Mouse (Mus musculus) gastrocnemius, postnatal 36 days (tissue): ENCODE measurements around the gene Dnah2. TPM values are rescaled to one million over a fixed set of nuclear protein-coding genes. Genes with fewer than 3 reads are reported as not detected.

Experiments
- DNase-seq, 2 experiments: peaks; one replicate each; pipeline ENCODE4 v3.0.0; 2022
- intact Hi-C: fragments of 180-260 bp; cut with DNase I; formaldehyde crosslinking; loops from one replicate; pipeline ENCODE4 v1.15.1; 2025
- total RNA-seq, 2 experiments: library from RNA; stranded (reverse); gene quantifications; 2 replicates each; pipeline ENCODE4 v1.2.3; 2021

The Dnah2 gene
- total RNA-seq, 2 experiments from 2014 or later, result 0.13 to 0.27 TPM

DNA sequence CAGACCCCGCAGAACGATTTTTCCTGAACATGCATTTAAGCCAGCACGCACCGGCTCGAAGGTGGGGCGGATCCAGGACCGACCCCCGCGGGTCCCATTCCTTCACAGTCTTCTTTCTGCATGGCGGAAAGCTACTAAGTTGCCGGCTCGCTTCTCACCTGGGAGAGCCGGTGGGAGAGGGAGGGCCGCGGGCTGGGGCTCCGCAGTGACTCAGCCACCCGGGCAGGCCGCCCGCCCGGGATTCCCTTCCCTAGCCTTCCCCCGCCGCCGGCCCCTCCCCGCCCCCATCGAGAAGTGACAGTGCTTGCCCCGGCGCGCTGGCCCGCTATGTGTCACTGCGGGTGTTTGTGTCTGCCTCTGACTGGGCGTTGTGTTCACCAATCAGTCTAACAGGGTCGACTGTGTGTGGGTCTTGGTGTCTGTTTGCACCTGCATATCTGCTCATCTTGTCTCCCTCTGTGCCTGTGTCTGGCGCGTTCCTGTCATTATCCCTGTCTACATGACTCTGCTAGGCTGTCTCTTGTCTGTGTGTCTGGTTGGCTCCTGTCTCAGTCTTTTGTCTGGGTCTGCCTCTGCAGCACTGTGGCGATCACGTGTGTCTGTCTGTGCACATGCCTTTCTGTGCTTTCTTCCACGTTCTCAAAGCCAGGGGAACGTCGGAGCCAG is 137.2 kb downstream of the Dnah2 start:
- intact Hi-C loops, result loop anchor here (10.0 kb wide), 2 partner anchors 317 to 583 kb away; partner anchors contain the start of genes Gabarap, Per1 and Phf23
- peak; percentile 75 to 77 for DNase-seq

DNA sequence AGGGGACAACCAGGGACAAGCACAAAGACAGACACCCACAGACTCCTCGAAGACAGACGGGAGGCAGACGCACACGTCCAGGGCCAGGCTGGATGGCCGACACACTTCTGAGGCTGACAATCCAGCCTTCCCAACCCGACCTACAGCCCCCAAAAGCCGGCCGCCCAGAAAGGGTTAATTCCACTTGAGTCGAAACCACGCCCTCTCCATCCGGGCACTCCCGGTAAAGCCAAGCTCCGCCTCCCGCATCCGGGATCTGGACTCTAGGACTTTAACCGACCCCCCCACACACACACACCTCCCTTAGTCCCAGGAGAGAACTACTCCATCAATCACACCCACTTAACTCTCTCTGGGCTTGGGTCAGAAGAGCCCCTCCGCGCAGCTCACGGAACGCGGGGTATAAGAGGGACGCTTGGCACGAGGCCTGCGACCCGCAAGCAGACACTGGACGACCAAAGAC is 137.8 kb downstream of the Dnah2 start:
- intact Hi-C loops, result loop anchor here (10.0 kb wide), 2 partner anchors 316 to 584 kb away; partner anchors contain the start of genes Gabarap, Per1 and Phf23
- peak; percentile 93 to 94 for DNase-seq

DNA sequence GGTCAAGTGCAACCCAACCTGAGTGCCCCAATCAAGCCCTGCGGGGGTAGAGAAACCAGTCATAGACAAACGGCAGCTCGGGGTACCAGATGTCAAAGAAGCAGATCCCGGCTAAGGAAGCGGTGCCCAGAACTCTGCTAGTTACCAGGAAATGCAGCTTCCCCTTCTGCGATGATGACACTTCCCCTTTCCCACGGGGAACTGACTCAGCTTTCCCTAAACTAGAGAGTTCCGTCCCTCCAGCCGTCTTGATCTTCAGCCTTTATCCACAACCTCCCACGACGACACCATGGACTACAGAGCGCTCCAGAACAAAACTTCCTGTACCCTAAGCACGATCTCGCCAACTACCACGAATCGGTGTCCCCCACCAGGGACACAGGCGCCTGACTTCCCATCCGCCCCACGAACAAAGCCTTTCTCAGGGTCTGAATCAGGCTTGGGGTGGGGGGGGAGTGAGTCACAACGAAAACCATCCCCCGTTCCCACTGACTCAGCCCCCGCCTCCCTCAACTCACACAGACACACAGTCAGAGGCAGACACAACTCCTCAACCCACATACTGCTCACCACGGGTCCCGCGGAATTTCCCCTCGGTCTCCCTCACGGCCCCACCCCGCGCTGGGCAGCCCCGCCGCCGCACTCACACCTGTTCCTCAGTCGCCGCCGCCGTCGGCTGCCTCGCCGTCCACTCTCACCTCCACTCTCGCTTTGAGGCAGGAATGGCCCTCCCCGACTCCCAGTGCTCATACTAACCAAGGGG is 138.4 kb downstream of the Dnah2 start:
- intact Hi-C loops, result loop anchor here (10.0 kb wide), 2 partner anchors 316 to 584 kb away; partner anchors contain the start of genes Gabarap, Per1 and Phf23
- DNase-seq, result peak in 1 of 2 experiments; percentile 68

- no peak for DNase-seq
- intact Hi-C loops, result loop anchor here (10.0 kb wide), 2 partner anchors 315 to 585 kb away; partner anchors contain the start of genes Gabarap, Per1 and Phf23
These were observed 138.9 kb downstream of the Dnah2 start for GRCm38 (mm10) chr11:69410045-69410309.

DNA sequence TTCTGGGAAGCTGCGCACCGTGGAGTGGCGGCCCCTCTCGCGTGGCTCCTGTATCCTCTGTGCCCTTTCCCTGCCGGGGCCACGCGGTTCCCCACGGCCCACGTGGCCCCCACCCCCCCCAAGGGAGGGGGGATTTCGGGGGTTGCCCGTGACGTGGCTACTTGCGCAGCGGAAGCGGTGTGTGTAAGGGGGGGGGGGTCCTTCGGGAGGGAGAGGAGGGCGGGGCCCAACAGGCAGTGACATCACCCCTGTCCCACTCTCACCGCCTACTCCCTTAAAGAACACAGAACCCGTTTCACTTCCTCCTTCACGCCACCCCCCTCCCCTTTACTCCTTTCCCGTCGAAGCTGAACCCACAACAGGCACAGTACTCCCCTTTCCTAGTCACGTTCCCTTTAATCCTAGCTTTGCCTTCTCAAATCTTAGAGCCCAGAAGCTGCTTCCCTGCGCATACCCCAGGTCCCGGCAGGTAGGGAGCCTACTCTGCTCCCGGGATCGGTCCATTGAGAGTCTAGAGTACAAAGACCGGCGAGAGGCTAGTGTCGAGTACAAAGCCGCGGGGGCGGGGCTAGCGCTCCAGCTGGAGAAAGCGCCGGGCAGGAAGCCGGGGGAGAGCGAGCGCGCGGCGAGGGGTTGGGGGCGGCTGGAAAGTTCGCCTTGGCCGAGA is 139.4 kb downstream of the Dnah2 start:
- intact Hi-C loops, result loop anchor here (10.0 kb wide), 2 partner anchors 315 to 585 kb away; partner anchors contain the start of genes Gabarap, Per1 and Phf23
- peak; percentile 65 to 73 for DNase-seq

DNA sequence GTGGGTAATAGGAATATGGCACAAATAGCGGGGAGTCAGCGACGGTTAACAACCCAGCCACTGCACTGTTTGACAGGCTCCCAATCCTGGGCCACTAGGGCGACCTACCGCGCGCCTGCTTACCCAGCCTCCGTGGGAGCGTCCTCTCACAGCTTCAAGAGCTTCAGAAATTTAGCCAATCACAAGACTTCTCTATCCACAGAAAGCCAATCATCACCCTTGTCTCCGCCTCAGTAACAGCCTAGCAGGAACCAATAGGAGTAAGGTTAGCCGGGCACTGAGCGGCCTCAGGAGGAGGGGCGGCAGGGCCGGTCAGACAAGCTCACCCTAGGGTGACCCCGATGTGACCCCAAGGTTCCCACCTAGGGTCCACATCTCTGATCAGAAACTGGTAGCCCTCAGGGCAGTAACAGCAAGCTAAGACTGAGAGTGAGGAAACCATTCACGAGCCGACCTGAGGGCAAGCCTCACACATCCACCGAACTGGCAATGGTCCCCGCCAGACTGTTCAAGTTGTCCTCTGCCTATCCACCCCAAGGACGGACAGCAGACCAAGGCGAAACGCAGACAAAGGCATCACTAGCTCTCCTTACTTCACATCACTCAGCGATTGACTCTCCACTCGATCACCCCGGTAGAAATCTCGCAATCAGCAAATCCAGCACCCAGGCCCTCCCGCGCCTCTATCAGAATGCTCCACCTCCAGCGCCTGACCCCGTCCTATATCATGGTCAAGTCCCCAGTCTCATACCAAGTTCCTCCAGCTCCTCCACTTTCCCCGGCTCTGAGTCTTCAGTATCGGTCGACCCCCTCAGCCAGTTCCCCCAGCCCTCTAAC is 140.2 kb downstream of the Dnah2 start:
- peak; percentile 70 to 72 for DNase-seq
- intact Hi-C loops, result no loop called here

DNA sequence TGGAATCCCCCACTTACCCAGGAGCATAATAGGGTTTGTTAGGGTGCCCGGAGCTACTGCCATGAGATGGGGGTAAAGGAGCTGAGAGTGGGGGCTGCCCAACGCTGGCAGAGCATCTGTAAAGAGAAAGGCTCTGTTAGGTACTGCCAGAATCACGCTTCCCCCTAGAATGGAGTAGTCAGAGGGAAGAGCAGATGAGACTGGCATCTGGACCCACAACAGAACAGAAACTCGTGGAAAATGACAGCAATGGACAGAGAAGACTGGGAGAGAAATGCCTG is 141.2 kb downstream of the Dnah2 start:
- intact Hi-C loops, result loop anchor here (2.0 kb wide), 1 partner anchor 13 kb away; no protein-coding TSS in a partner anchor
- no peak for DNase-seq

DNA sequence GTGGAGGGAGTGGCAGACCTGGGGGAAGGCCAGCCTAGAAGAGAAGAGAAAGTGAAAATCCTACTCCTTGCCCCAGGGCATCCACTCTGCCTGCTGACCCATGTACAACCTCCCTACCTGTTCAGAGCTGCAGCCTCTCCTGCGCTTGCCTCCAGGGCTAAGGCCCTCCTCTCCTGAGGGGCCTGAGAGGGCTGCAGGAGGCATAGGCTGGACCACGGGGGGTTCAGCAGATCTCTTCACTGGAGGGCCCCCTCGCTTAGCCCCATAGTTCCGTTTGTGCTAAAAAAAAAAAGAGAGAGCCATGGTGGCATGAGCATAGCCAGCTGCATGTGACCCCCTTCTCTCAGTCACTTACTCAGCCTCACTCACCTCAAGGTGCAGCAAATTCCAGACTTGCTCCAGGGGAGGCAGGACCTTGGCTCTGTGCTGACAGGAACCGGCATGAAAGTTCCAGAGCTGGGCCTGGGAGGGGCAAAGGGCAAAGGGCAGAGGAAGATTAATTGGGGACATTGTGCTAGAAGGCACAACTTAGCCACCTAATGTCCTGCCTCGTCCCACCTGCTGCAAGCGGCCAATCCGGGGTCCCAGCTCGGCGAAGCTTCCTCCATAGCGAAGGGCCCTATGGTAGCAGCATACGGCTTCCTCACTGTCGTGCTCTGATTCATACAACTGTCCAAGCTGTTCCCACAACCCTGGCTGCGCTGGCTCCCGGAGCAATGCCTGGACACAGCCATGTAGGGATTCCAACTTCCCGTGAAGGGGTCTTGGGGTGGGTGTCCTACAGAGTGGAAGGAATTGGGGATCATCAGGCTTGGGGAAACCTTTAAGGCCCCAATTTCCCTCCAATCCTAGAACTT is 141.8 kb downstream of the Dnah2 start:
- intact Hi-C loops, result loop anchor here (2.0 kb wide), 1 partner anchor 14 kb away; no protein-coding TSS in a partner anchor
- DNase-seq, result no peak

DNA sequence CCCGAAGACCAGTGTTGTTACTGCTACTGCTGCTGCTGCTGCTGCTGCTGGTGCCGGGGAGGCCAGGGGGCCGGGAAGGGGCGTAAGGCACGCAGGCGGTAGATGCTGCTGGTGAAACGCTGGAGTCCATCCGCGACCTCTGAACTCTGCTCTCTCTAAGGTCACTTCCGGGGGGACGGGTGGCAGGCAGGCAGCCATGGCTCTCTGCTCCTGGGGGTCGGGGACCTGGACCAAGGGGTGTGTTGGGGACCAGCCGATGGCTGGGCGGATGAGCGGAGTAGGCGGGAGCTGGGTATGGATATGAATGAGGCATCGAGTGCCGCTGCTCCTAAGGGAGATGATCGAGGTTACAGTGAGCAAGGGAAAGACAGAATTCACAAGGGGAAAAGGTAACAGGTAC is 142.6 kb downstream of the Dnah2 start:
- intact Hi-C loops, result loop anchor here (2.0 kb wide), 1 partner anchor 15 kb away; no protein-coding TSS in a partner anchor
- DNase-seq, result no peak

DNA sequence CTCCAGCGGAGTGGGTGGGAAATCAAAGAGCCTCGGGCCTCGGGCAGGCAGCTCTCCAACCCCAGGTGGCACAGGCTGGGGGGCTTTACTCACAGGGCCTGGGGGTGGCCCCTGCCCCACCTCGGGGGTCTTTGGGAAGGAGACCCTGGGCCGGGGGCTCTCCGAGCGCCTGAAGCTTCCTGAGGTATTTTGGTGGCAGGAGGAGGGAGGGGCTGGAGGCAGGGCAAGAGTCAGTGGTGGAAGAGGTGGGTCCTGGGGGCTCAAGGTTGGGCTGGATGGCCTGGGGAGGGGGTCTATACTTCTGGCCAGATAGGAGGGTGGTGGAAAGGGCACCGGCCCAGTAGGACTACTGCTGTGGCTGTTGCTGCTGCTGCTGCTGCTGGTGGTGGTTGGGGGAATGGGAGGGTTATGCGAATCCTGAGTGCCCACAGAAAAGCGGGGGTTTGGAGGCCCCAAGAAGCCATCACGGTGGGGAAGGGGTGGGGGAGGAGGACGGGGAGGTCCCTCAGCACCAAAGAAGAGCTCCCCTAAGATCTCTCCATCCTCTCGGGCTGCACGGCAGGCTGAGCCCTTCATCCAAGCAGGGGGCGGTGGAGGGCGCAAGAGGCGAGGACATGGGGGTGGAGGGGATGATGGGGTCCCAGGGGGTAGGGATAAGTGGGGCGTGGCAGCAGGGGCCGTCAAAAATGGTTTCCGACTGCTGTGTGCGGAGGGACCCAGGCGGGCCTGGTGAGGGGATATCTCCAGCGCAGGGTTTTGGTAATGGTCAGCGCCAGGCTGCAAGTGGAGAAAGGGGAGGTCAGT is 143.3 kb downstream of the Dnah2 start:
- intact Hi-C loops, result loop anchor here (2.0 kb wide), 1 partner anchor 15 kb away; no protein-coding TSS in a partner anchor
- DNase-seq, result no peak

- intact Hi-C loops, result no loop called here
- DNase-seq, result no peak
These were observed 144.1 kb downstream of the Dnah2 start for GRCm38 (mm10) chr11:69404595-69405396.

- intact Hi-C loops, result no loop called here
- no peak for DNase-seq
These were observed 145.0 kb downstream of the Dnah2 start for GRCm38 (mm10) chr11:69403691-69404594.

GRCm38 (mm10) chr11:69401987-69402386 is 146.9 kb downstream of the Dnah2 start:
- intact Hi-C loops, result loop anchor here (2.0 kb wide), 1 partner anchor 111 kb away; no protein-coding TSS in a partner anchor
- DNase-seq, result no peak

DNA sequence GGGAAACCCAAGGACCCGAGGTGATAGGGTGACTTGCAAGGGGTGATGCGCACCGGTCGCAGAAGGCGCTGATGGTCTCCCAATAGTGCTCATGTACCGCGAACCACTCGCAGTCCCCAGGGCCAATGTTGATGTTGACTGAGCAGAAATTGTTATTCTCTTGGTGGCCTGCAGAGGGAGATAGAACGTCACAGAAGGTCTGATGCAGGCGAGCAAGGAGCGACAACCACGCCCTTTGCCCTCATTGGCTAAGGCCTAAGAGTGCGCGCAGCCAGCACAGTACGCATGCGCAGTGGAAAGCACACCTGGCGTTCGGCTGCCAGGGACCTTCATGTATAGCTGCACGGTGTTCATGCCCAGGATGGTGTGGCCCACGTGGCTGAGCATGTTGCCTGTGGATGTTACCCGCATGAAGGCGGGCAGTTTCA is 147.7 kb downstream of the Dnah2 start:
- intact Hi-C loops, result loop anchor here (2.0 kb wide), 1 partner anchor 112 kb away; no protein-coding TSS in a partner anchor
- peak; percentile 74 to 78 for DNase-seq

DNA sequence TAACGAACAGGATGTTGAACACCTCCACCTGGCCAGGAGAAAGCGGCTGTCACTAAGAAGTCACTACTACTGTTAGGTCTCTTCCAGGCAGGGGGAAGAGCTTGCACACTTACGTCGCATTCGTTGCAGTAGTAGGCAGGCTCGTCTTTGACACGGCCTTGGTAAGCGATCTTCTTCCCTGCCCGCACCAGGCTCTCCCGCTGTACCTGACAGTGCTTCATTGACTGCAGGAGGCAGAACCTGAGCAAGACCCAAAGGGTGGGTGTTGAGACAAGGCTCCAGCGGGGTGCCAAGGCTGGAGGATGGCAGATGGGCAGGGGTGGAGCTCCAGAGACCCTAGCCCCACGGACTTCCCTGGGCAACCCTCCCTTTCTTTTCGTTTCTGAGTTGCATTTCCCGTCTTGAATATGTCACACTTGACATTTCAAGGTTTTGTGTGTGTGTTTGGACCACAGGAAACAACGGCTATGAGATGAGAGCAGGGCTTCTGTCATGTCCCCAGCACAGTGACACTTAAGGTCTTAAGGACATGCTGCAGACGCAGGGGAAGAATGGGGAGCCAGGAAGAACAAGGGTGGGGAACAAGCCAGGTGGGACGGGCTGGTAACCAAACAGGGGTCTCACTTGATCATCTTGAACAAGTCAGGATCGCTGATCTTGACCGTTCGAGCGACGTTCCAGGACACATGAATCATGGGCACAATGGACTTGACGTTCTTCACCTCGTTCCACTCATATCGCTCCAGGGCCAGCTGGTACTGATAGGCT is 148.6 kb downstream of the Dnah2 start:
- intact Hi-C loops, result loop anchor here (1.0 to 2.0 kb wide), 2 partner anchors 32 to 113 kb away; no protein-coding TSS in a partner anchor
- peak in 1 of 2 experiments; percentile 15 for DNase-seq
